15 mouse cellular contexts compared by ENCODE assay signal in the genomic region with DNA sequence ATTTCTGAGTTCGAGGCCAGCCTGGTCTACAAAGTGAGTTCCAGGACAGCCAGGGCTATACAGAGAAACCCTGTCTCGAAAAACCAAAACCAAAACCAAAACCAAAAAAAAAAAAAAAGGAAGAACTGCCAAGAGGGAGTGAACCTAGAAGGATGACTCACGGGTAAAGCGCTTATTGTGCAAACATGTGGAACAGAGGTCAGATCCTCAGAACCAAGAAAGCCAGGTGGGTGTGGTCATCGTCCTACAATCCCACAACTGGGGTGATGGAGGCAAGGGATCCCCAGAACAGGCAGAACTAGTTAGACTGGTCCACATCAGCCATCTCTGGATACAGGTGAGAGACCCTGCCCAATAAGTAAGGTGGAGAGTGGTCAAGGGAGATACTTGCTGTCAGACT. TPM values are rescaled to one million over a fixed set of nuclear protein-coding genes. Genes with fewer than 3 reads are reported as not detected.
DNase-seq lines count a peak whose midpoint lies in the region; TF ChIP-seq lines count a peak whose summit lies in the region.
"Had no signal": no experiment of that assay in that cellular context is flagged by ENCODE, and none has a peak within 500 bp of the region (broad histone marks: within the 10 kb centered on the region; RNA-seq: fewer than 3 reads in every experiment).

No protein-coding gene starts in this region.

- no peak for DNase-seq in gastrocnemius, adult 2 months
- DNase-seq in gastrocnemius, postnatal 4 days (ENCODE audit: low spot score in 2 of 2), result no peak
- peak; percentile 26 for DNase-seq in A20 (ENCODE audit: low read depth, low spot score)
- DNase-seq in fat pad, adult 2 months (ENCODE audit: extremely low read depth, low read depth, low spot score), result peak; percentile 82
- peak; percentile 59 for DNase-seq in lung, postnatal 36 days
- no peak for DNase-seq in cerebellum, postnatal 10 days
- DNase-seq in thymus, adult 18-20 months, result no peak
- no peak for DNase-seq in kidney, adult 2 months
- DNase-seq: embryo, embryonic 11 days; forebrain, postnatal 0 days; kidney, postnatal 14 days had no signal

- WGBS in kidney, adult 2 months, result 43% methylated on average over 5 of the region's 5 CpGs

- H3K36me3 ChIP-seq in kidney, adult 2 months (ENCODE audit: control insufficient read depth, insufficient read depth, low read length), result no peaks in the 10 kb centered on the region
- H3K36me3 ChIP-seq: heart, embryonic 15.5 days; neural tube, embryonic 12.5 days had no signal

- TF ChIP-seq CTCF in gastrocnemius, adult 2 months (IDR thresholded peaks at IDR 0.05), result no peak
- TF ChIP-seq CTCF in kidney, adult 2 months (conservative IDR thresholded peaks at IDR 0.05; ENCODE audit: insufficient read depth, insufficient read length, low read depth, low read length), result no peak

- H3K4me3 ChIP-seq in gastrocnemius, adult 2 months, result no peak overlapping the region
- no peak overlapping the region for H3K4me3 ChIP-seq in kidney, adult 2 months (ENCODE audit: insufficient read depth, low read depth, low read length)
- H3K4me3 ChIP-seq: heart, embryonic 15.5 days; neural tube, embryonic 12.5 days had no signal

- H3K27me3 ChIP-seq in kidney, adult 2 months (replicated peaks; ENCODE audit: control insufficient read depth, insufficient read depth, low read length), result no peaks in the 10 kb centered on the region
- H3K27me3 ChIP-seq: heart, embryonic 15.5 days; neural tube, embryonic 12.5 days had no signal

- intact Hi-C loops in gastrocnemius, adult 2 months (cut with DNase I), result loop anchor here (5.0 kb wide), 1 partner anchor 115 kb away; no protein-coding TSS in a partner anchor

- TF ChIP-seq POLR2A in kidney, adult 2 months (IDR thresholded peaks at IDR 0.05; ENCODE audit: low read depth, low read length), result no peak

- no peaks in the 10 kb centered on the region for H3K4me1 ChIP-seq in kidney, adult 2 months (ENCODE audit: control insufficient read depth, insufficient read depth, low read length)

- peak overlapping the region; percentile 93 for H3K27ac ChIP-seq in gastrocnemius, adult 2 months
- no peak overlapping the region for H3K27ac ChIP-seq in kidney, adult 2 months (ENCODE audit: insufficient read depth, low read depth, low read length)
- H3K27ac ChIP-seq: heart, embryonic 15.5 days; liver, embryonic 14.5 days; neural tube, embryonic 12.5 days had no signal

RNA-seq across cellular contexts. Expression of a gene that starts 19.2 kb away (rescaled TPM):
- total RNA-seq in gastrocnemius, adult 2 months (2021), result 10 to 100 TPM; 33.6 to 35.8 TPM
- total RNA-seq in gastrocnemius, postnatal 4 days (2021), result 10 to 100 TPM; 23.1 to 31.3 TPM
- polyA plus RNA-seq in kidney, adult 2 months (2012; rRNA removed), result 15.7 and 21.2 TPM in 2 replicates

RNA-seq across cellular contexts. Expression of a gene that starts 36.0 kb away (rescaled TPM):
- not detected for total RNA-seq in gastrocnemius, adult 2 months (2021)
- total RNA-seq in gastrocnemius, postnatal 4 days (2021), result not detected
- polyA plus RNA-seq in kidney, adult 2 months (2012; rRNA removed), result 0.25 TPM in 1 of 2 replicates, not detected in the other
- polyA plus RNA-seq: spleen, adult 2 months had no signal

RNA-seq across cellular contexts. Expression of a gene that starts 46.2 kb away (rescaled TPM):
- total RNA-seq in gastrocnemius, adult 2 months (2021), result 10 to 100 TPM; 50.8 to 56.0 TPM
- 10 to 100 TPM; 23.8 to 27.8 TPM for total RNA-seq in gastrocnemius, postnatal 4 days (2021)
- polyA plus RNA-seq in kidney, adult 2 months (2012; rRNA removed), result 8.7 and 9.5 TPM in 2 replicates

RNA-seq across cellular contexts. Expression of a gene that starts 59.6 kb away (rescaled TPM):
- 1 to 10 TPM; 6.3 TPM for total RNA-seq in gastrocnemius, adult 2 months (2021)
- total RNA-seq in gastrocnemius, postnatal 4 days (2021), result 10 to 100 TPM; 38.8 to 41.9 TPM
- 6.2 and 7.5 TPM in 2 replicates for polyA plus RNA-seq in kidney, adult 2 months (2012; rRNA removed)

Comparison
In these comparisons a context has a peak if more than half of its experiments do, and no peak if none do; other contexts are left out.
1. DNase-seq: peak in A20 (single experiment), fat pad, adult 2 months (single experiment) and lung, postnatal 36 days (single experiment); none in gastrocnemius, adult 2 months (single experiment), gastrocnemius, postnatal 4 days (0 of 2), cerebellum, postnatal 10 days (0 of 2), thymus, adult 18-20 months (0 of 2) and kidney, adult 2 months (single experiment).